Mouse (Mus musculus): Measurements from ENCODE around the gene Hoxb1.

The Hoxb1 gene

GRCm38 (mm10) chr11:96365441-96366091 is at the start of gene Hoxb1:
Gene Hoxb1 (plus strand): TSS chr11:96365752.
- no peak for DNase-seq (ENCODE audit: low read depth, low spot score)

- DNase-seq (ENCODE audit: low read depth, low spot score): no peak
Measured at GRCm38 (mm10) chr11:96316696-96317607, 48.6 kb upstream of the Hoxb1 start.

- no peak for DNase-seq (ENCODE audit: low read depth, low spot score)
Measured at GRCm38 (mm10) chr11:96317608-96318367, 47.8 kb upstream of the Hoxb1 start, which contains the start of gene Hoxb4. Gene Hoxb4 (plus strand): TSS chr11:96318267.

GRCm38 (mm10) chr11:96318368-96319070 is 47.0 kb upstream of the Hoxb1 start:
- DNase-seq (ENCODE audit: low read depth, low spot score): peak; percentile 80

GRCm38 (mm10) chr11:96319071-96319902 is 46.3 kb upstream of the Hoxb1 start:
- DNase-seq (ENCODE audit: low read depth, low spot score): peak; percentile 46

- DNase-seq (ENCODE audit: low read depth, low spot score): no peak
Measured at GRCm38 (mm10) chr11:96319910-96320309, 45.6 kb upstream of the Hoxb1 start.

GRCm38 (mm10) chr11:96320688-96321087 is 44.9 kb upstream of the Hoxb1 start:
- DNase-seq (ENCODE audit: low read depth, low spot score): no peak

GRCm38 (mm10) chr11:96321846-96322245 is 43.7 kb upstream of the Hoxb1 start:
- DNase-seq (ENCODE audit: low read depth, low spot score): no peak

GRCm38 (mm10) chr11:96322738-96323137 is 42.8 kb upstream of the Hoxb1 start:
- no peak for DNase-seq (ENCODE audit: low read depth, low spot score)

GRCm38 (mm10) chr11:96323154-96323553 is 42.4 kb upstream of the Hoxb1 start, which contains the start of gene Hoxb3:
Gene Hoxb3 (plus strand): TSS chr11:96323326.
- DNase-seq (ENCODE audit: low read depth, low spot score): no peak

GRCm38 (mm10) chr11:96324125-96324524 is 41.4 kb upstream of the Hoxb1 start:
- DNase-seq (ENCODE audit: low read depth, low spot score): no peak

GRCm38 (mm10) chr11:96324965-96325364 is 40.6 kb upstream of the Hoxb1 start:
- DNase-seq (ENCODE audit: low read depth, low spot score): no peak

GRCm38 (mm10) chr11:96325747-96326212 is 39.8 kb upstream of the Hoxb1 start:
- no peak for DNase-seq (ENCODE audit: low read depth, low spot score)

GRCm38 (mm10) chr11:96326705-96327104 is 38.8 kb upstream of the Hoxb1 start:
- DNase-seq (ENCODE audit: low read depth, low spot score): no peak

- DNase-seq (ENCODE audit: low read depth, low spot score): no peak
Measured at GRCm38 (mm10) chr11:96327122-96327521, 38.4 kb upstream of the Hoxb1 start.

- no peak for DNase-seq (ENCODE audit: low read depth, low spot score)
Measured at GRCm38 (mm10) chr11:96327750-96328149, 37.8 kb upstream of the Hoxb1 start.

- no peak for DNase-seq (ENCODE audit: low read depth, low spot score)
Measured at GRCm38 (mm10) chr11:96328605-96329004, 36.9 kb upstream of the Hoxb1 start.

GRCm38 (mm10) chr11:96332105-96332504 is 33.4 kb upstream of the Hoxb1 start:
- no peak for DNase-seq (ENCODE audit: low read depth, low spot score)

GRCm38 (mm10) chr11:96332618-96333032 is 32.9 kb upstream of the Hoxb1 start:
- no peak for DNase-seq (ENCODE audit: low read depth, low spot score)

All from CD4-positive helper T cell, adult 2 months (primary cell).